Mouse (Mus musculus) E14TG2a.4 (cell line): ENCODE measurements at regions not wholly inside any gene's neighbourhood (a gene's known extent, or its start where the extent isn't known, plus 50 kb on each side); places are given as distances from the start of the nearest gene placed in this dataset.

ENCODE experiments used
- CTCF ChIP-seq: conservative IDR thresholded peaks from 2 replicates; pipeline ENCODE4 v1.5.1; 2014; ENCODE audit warnings: low read length
- NANOG ChIP-seq: IDR thresholded peaks from 2 replicates; pipeline ENCODE4 v1.6.1; 2014; ENCODE audit warnings: borderline replicate concordance, low read length, mixed read lengths

- TF ChIP-seq CTCF (no peak), NANOG (no peak)
Measured at GRCm38 (mm10) chr13:57316211-57317005, 420.6 kb upstream of the Trpc7 start.
